Comparison of ENCODE assay signal across 9 mouse cellular contexts in the genomic region with DNA sequence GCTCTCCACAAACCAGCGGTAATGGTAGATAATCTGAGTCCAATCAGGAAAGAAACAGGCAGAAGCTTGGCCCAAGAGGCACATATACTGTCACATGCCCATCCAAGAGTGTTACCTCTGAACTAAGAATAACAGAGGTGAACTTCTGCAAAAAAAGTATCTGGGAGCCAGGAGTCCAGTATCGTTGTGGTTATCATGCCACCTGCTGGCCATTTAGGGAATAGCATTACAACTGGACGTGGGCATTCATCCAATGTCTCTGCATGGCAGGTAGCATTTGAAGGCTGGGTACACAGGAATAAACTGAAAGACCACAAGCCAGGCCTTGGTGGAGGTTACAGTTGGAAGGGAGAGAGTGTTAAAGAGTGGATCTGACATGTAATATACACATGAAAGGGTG.
A peak's percentile ranks its signal among the peaks of the same experiment; 100 is the strongest.
DNase-seq lines count a peak whose midpoint lies in the region; ATAC-seq and TF ChIP-seq lines count a peak whose summit lies in the region.
"Had no signal": no experiment of that assay in that cellular context is flagged by ENCODE, and none has a peak within 500 bp of the region (broad histone marks: within the 10 kb centered on the region; RNA-seq: fewer than 3 reads in every experiment).

No protein-coding gene starts in this region.

- no peak for TF ChIP-seq EP300 in lung, postnatal 0 days (IDR thresholded peaks at IDR 0.05)

- H3K9ac ChIP-seq in forebrain, postnatal 0 days: no peak overlapping the region
- H3K9ac ChIP-seq in forebrain, embryonic 12.5 days: no peak overlapping the region
- no peak overlapping the region for H3K9ac ChIP-seq in embryonic facial prominence, embryonic 11.5 days (replicated peaks; ENCODE audit: low read length)
- H3K9ac ChIP-seq in lung, postnatal 0 days (replicated peaks; ENCODE audit: low read depth): no peak overlapping the region
- H3K9ac ChIP-seq: lung, embryonic 15.5 days had no signal

- peak; percentile 96 for TF ChIP-seq CTCF in forebrain, postnatal 0 days (IDR thresholded peaks at IDR 0.05; ENCODE audit: low read depth)
- TF ChIP-seq CTCF in lung, postnatal 0 days (IDR thresholded peaks at IDR 0.05): peak; percentile 91

- H3K27ac ChIP-seq in forebrain, postnatal 0 days (ENCODE audit: low read depth, low read length): no peak overlapping the region
- no peak overlapping the region for H3K27ac ChIP-seq in forebrain, embryonic 12.5 days
- H3K27ac ChIP-seq in embryonic facial prominence, embryonic 11.5 days (replicated peaks; ENCODE audit: low read depth, low read length): no peak overlapping the region
- no peak overlapping the region for H3K27ac ChIP-seq in lung, postnatal 0 days (ENCODE audit: low read length)
- H3K27ac ChIP-seq: lung, embryonic 15.5 days had no signal

- no peaks in the 10 kb centered on the region for H3K36me3 ChIP-seq in forebrain, postnatal 0 days (ENCODE audit: insufficient read depth)
- no peaks in the 10 kb centered on the region for H3K36me3 ChIP-seq in forebrain, embryonic 12.5 days (replicated peaks)
- no peaks in the 10 kb centered on the region for H3K36me3 ChIP-seq in embryonic facial prominence, embryonic 11.5 days (replicated peaks; ENCODE audit: control insufficient read depth, insufficient read depth, low read depth, low read length)
- H3K36me3 ChIP-seq in lung, postnatal 0 days (ENCODE audit: insufficient read depth, low read length): no peaks in the 10 kb centered on the region
- H3K36me3 ChIP-seq: lung, embryonic 15.5 days had no signal

- H3K9me3 ChIP-seq in forebrain, postnatal 0 days (ENCODE audit: low read length): no peaks in the 10 kb centered on the region
- H3K9me3 ChIP-seq in forebrain, embryonic 12.5 days: no peaks in the 10 kb centered on the region
- H3K9me3 ChIP-seq in embryonic facial prominence, embryonic 11.5 days (replicated peaks; ENCODE audit: control insufficient read depth, low read length): no peaks in the 10 kb centered on the region
- H3K9me3 ChIP-seq in lung, postnatal 0 days (ENCODE audit: low read length): no peaks in the 10 kb centered on the region
- H3K9me3 ChIP-seq: lung, embryonic 15.5 days had no signal

- H3K27me3 ChIP-seq in forebrain, postnatal 0 days (ENCODE audit: insufficient read depth, low read length): no peaks in the 10 kb centered on the region
- H3K27me3 ChIP-seq in forebrain, embryonic 12.5 days: peaks cover 25% of the 10 kb centered on the region
- no peaks in the 10 kb centered on the region for H3K27me3 ChIP-seq in embryonic facial prominence, embryonic 11.5 days (ENCODE audit: control insufficient read depth, insufficient read depth, low read length)
- H3K27me3 ChIP-seq in lung, postnatal 0 days (replicated peaks; ENCODE audit: insufficient read depth, low read length): no peaks in the 10 kb centered on the region
- H3K27me3 ChIP-seq: lung, embryonic 15.5 days had no signal

- peak; percentile 90 for DNase-seq in forebrain, postnatal 0 days
- peak; percentile 64 for DNase-seq in A20 (ENCODE audit: low read depth, low spot score)
- peak; percentile 41 for DNase-seq in adrenal gland, postnatal 25 days
- peak; percentile 81 for DNase-seq in embryonic facial prominence, embryonic 11.5 days (ENCODE audit: low spot score)
- DNase-seq in kidney, postnatal 4 days: peak; percentile 72 to 78
- DNase-seq in lung, postnatal 0 days (ENCODE audit: low spot score): peak; percentile 60
- DNase-seq in spleen, postnatal 4 days (ENCODE audit: low spot score in 2 of 2): peak; percentile 21 to 72

- no peak for ATAC-seq in forebrain, postnatal 0 days
- no peak for ATAC-seq in forebrain, embryonic 12.5 days (ENCODE audit: low FRiP score)
- no peak for ATAC-seq in embryonic facial prominence, embryonic 11.5 days (replicated peaks; ENCODE audit: insufficient number of reproducible peaks, low FRiP score, low TSS enrichment, low read depth)
- no peak for ATAC-seq in lung, postnatal 0 days

- peaks cover 3% of the 10 kb centered on the region; the same call in 1 of the 2 replicates for H3K4me1 ChIP-seq in forebrain, postnatal 0 days (ENCODE audit: insufficient read depth)
- H3K4me1 ChIP-seq in forebrain, embryonic 12.5 days: peaks cover 34% of the 10 kb centered on the region
- H3K4me1 ChIP-seq in embryonic facial prominence, embryonic 11.5 days (ENCODE audit: control insufficient read depth, insufficient read depth, low read length): no peaks in the 10 kb centered on the region
- H3K4me1 ChIP-seq in lung, postnatal 0 days (ENCODE audit: insufficient read depth, low read depth, low read length): no peaks in the 10 kb centered on the region
- H3K4me1 ChIP-seq: lung, embryonic 15.5 days had no signal

- no peak overlapping the region for H3K4me2 ChIP-seq in forebrain, postnatal 0 days (ENCODE audit: low read depth)
- no peak overlapping the region for H3K4me2 ChIP-seq in forebrain, embryonic 12.5 days
- no peak overlapping the region for H3K4me2 ChIP-seq in embryonic facial prominence, embryonic 11.5 days (ENCODE audit: low read depth, low read length)
- H3K4me2 ChIP-seq in lung, postnatal 0 days (replicated peaks; ENCODE audit: low read depth, low read length): no peak overlapping the region
- H3K4me2 ChIP-seq: lung, embryonic 15.5 days had no signal

- H3K4me3 ChIP-seq in forebrain, postnatal 0 days (ENCODE audit: low read depth, low read length): no peak overlapping the region
- no peak overlapping the region for H3K4me3 ChIP-seq in forebrain, embryonic 12.5 days (replicated peaks)
- no peak overlapping the region for H3K4me3 ChIP-seq in embryonic facial prominence, embryonic 11.5 days (ENCODE audit: low read depth, low read length)
- no peak overlapping the region for H3K4me3 ChIP-seq in lung, postnatal 0 days (ENCODE audit: low read depth, low read length)
- H3K4me3 ChIP-seq: lung, embryonic 15.5 days had no signal

- WGBS in forebrain, postnatal 0 days: 9% methylated on average over 3 of the region's 3 CpGs
- 7% methylated on average over 3 of the region's 3 CpGs for WGBS in forebrain, embryonic 12.5 days
- 11% methylated on average over 3 of the region's 3 CpGs for WGBS in embryonic facial prominence, embryonic 11.5 days
- WGBS in lung, postnatal 0 days: 7% methylated on average over 3 of the region's 3 CpGs
